Mouse (Mus musculus): ENCODE measurements around the gene Cited4. TPM values are rescaled to one million over a fixed set of nuclear protein-coding genes. Genes with fewer than 3 reads are reported as not detected.

Gene Cited4
- polyA plus RNA-seq, 1 experiment from 2014 or later = 7.3 TPM

- DNase-seq (ENCODE audit: low spot score) (no peak), ATAC-seq (ENCODE audit: insufficient number of reproducible peaks, low FRiP score, low TSS enrichment, low read depth) (no peak)
- Histone ChIP-seq H3K9ac (ENCODE audit: low read length) (no peak overlapping the region), H3K4me1 (ENCODE audit: control insufficient read depth, insufficient read depth, low read length) (peaks cover 14% of the 10 kb centered on the region), H3K36me3 (ENCODE audit: control insufficient read depth, insufficient read depth, low read length) (no peaks in the 10 kb centered on the region), H3K27me3 (ENCODE audit: control insufficient read depth, insufficient read depth, low read length) (0 out of 2 replicates have a peak, but pooled peaks cover 2% of the 10 kb centered on the region), H3K27ac (replicated peaks; ENCODE audit: low read depth, low read length) (no peak overlapping the region), H3K9me3 (ENCODE audit: control insufficient read depth, low read length) (no peaks in the 10 kb centered on the region), H3K4me2 (ENCODE audit: low read depth, severe bottlenecking) (no peak overlapping the region), H3K4me3 (ENCODE audit: low read depth, low read length) (no peak overlapping the region)
- WGBS = 93% methylated on average over 6 of the region's 6 CpGs
Measured at GRCm38 (mm10) chr4:120713021-120713420, 46.6 kb downstream of the Cited4 start.

- Histone ChIP-seq H3K4me3 (ENCODE audit: low read depth, low read length) (no peak overlapping the region), H3K36me3 (ENCODE audit: control insufficient read depth, insufficient read depth, low read length) (no peaks in the 10 kb centered on the region), H3K4me1 (ENCODE audit: control insufficient read depth, insufficient read depth, low read length) (peaks cover 12% of the 10 kb centered on the region), H3K27ac (replicated peaks; ENCODE audit: low read depth, low read length) (no peak overlapping the region), H3K9me3 (ENCODE audit: control insufficient read depth, low read length) (no peaks in the 10 kb centered on the region), H3K4me2 (ENCODE audit: low read depth, severe bottlenecking) (no peak overlapping the region), H3K27me3 (ENCODE audit: control insufficient read depth, insufficient read depth, low read length) (0 out of 2 replicates have a peak, but pooled peaks cover 2% of the 10 kb centered on the region), H3K9ac (ENCODE audit: low read length) (no peak overlapping the region)
- DNase-seq (ENCODE audit: low spot score) = no peak
- ATAC-seq (ENCODE audit: insufficient number of reproducible peaks, low FRiP score, low TSS enrichment, low read depth) = no peak
- 83% methylated on average over 6 of the region's 6 CpGs for WGBS
Measured at GRCm38 (mm10) chr4:120713856-120714497, 47.6 kb downstream of the Cited4 start.

- H3K4me3 ChIP-seq (ENCODE audit: low read depth, low read length) = peak overlapping the region; percentile 31
- under 1% methylated on average over 12 of the region's 12 CpGs for WGBS
- H3K36me3 ChIP-seq (ENCODE audit: control insufficient read depth, insufficient read depth, low read length) = no peaks in the 10 kb centered on the region
- peaks cover 16% of the 10 kb centered on the region for H3K4me1 ChIP-seq (ENCODE audit: control insufficient read depth, insufficient read depth, low read length)
- peak overlapping the region; percentile 67 for H3K4me2 ChIP-seq (ENCODE audit: low read depth, severe bottlenecking)
- no peaks in the 10 kb centered on the region for H3K9me3 ChIP-seq (ENCODE audit: control insufficient read depth, low read length)
- ATAC-seq (ENCODE audit: insufficient number of reproducible peaks, low FRiP score, low TSS enrichment, low read depth) (peak; percentile 88), DNase-seq (ENCODE audit: low spot score) (peak; percentile 85)
- 0 out of 2 replicates have a peak, but pooled peaks cover 2% of the 10 kb centered on the region for H3K27me3 ChIP-seq (ENCODE audit: control insufficient read depth, insufficient read depth, low read length)
- peak overlapping the region; percentile 21; the same call in 1 of the 2 replicates for H3K27ac ChIP-seq (replicated peaks; ENCODE audit: low read depth, low read length)
- H3K9ac ChIP-seq (ENCODE audit: low read length) = peak overlapping the region; percentile 49
Measured at GRCm38 (mm10) chr4:120716141-120716571, 49.8 kb downstream of the Cited4 start.

GRCm38 (mm10) chr4:120716765-120717164 lies 50.4 kb downstream of the Cited4 start:
- H3K9ac ChIP-seq (ENCODE audit: low read length) = peak overlapping the region; percentile 49; the same call in 1 of the 2 replicates
- peak overlapping the region; percentile 31 for H3K4me3 ChIP-seq (ENCODE audit: low read depth, low read length)
- 21% methylated on average over 12 of the region's 12 CpGs for WGBS
- peak overlapping the region; percentile 67 for H3K4me2 ChIP-seq (ENCODE audit: low read depth, severe bottlenecking)
- DNase-seq (ENCODE audit: low spot score) (no peak), ATAC-seq (ENCODE audit: insufficient number of reproducible peaks, low FRiP score, low TSS enrichment, low read depth) (0 out of 2 replicates have a peak, but pooled peaks have one; percentile 0)
- H3K27ac ChIP-seq (replicated peaks; ENCODE audit: low read depth, low read length) = no peak overlapping the region
- 0 out of 2 replicates have a peak, but pooled peaks cover 2% of the 10 kb centered on the region for H3K27me3 ChIP-seq (ENCODE audit: control insufficient read depth, insufficient read depth, low read length)
- H3K9me3 ChIP-seq (ENCODE audit: control insufficient read depth, low read length) = no peaks in the 10 kb centered on the region
- no peaks in the 10 kb centered on the region for H3K36me3 ChIP-seq (ENCODE audit: control insufficient read depth, insufficient read depth, low read length)
- H3K4me1 ChIP-seq (ENCODE audit: control insufficient read depth, insufficient read depth, low read length) = peaks cover 16% of the 10 kb centered on the region

Other genes starting within 250 kb of the Cited4 start
- gene Slfnl1, start 134.3 kb upstream of the Cited4 start, polyA plus RNA-seq (2014; fragmentation: Nextera tagmentation; extraction: Ambion mirVana) = not detected in 2 replicates
- 138 and 142 TPM in 2 replicates for gene Ctps, start 96.3 kb upstream of the Cited4 start, polyA plus RNA-seq (2014; fragmentation: Nextera tagmentation; extraction: Ambion mirVana)
- gene Gm8439, start 77.8 kb upstream of the Cited4 start, polyA plus RNA-seq (2014; fragmentation: Nextera tagmentation; extraction: Ambion mirVana) = not detected in 2 replicates
- gene Kcnq4, start 82.0 kb downstream of the Cited4 start, polyA plus RNA-seq (2014; fragmentation: Nextera tagmentation; extraction: Ambion mirVana) = 5.1 and 6.1 TPM in 2 replicates
- gene Nfyc, start 165.0 kb downstream of the Cited4 start, polyA plus RNA-seq (2014; fragmentation: Nextera tagmentation; extraction: Ambion mirVana) = 130 and 133 TPM in 2 replicates
- 0.34 and 0.51 TPM in 2 replicates for gene Rims3, start 188.2 kb downstream of the Cited4 start, polyA plus RNA-seq (2014; fragmentation: Nextera tagmentation; extraction: Ambion mirVana)